Mouse (Mus musculus) midbrain, embryonic 11.5 days (tissue): ENCODE measurements around the gene Scyl2. TPM values are rescaled to one million over a fixed set of nuclear protein-coding genes. Genes with fewer than 3 reads are reported as not detected.

Source experiments
- ATAC-seq: fragments of 200-750 bp; cut with Nextera tagmentation; 2 replicates; pipeline ENCODE4 v1.8.0; 2017; ENCODE audit warnings: moderate TSS enrichment, moderate library complexity; ENCODE audit not compliant: low FRiP score
- DNase-seq: peaks from one replicate; pipeline ENCODE4 v3.0.0; 2015; ENCODE audit warnings: low spot score; ENCODE audit errors: missing footprints
- H3K27ac ChIP-seq: fragments of 300-500 bp; sonication (generic); 2 replicates; pipeline ENCODE4 v1.5.1; 2014; ENCODE audit warnings: low read depth, low read length
- H3K27me3 ChIP-seq: fragments of 300-500 bp; sonication (generic); 2 replicates; pipeline ENCODE4 v1.6.1; 2014; ENCODE audit warnings: mild to moderate bottlenecking, low read length, moderate library complexity, mixed read lengths; ENCODE audit not compliant: control insufficient read depth, insufficient read depth
- H3K36me3 ChIP-seq: fragments of 300-500 bp; sonication (generic); 2 replicates; pipeline ENCODE4 v1.6.1; 2014; ENCODE audit warnings: mild to moderate bottlenecking, low read length, moderate library complexity, mixed read lengths; ENCODE audit not compliant: control insufficient read depth, insufficient read depth
- H3K4me1 ChIP-seq: fragments of 300-500 bp; sonication (generic); 2 replicates; pipeline ENCODE4 v1.6.1; 2014; ENCODE audit warnings: low read length; ENCODE audit not compliant: control insufficient read depth, insufficient read depth
- H3K4me2 ChIP-seq: fragments of 300-500 bp; sonication (generic); 2 replicates; pipeline ENCODE4 v1.6.1; 2014; ENCODE audit warnings: mild to moderate bottlenecking, moderate library complexity
- H3K4me3 ChIP-seq: fragments of 300-500 bp; sonication (generic); 2 replicates; pipeline ENCODE4 v1.5.1; 2014; ENCODE audit warnings: low read depth, low read length
- H3K9ac ChIP-seq: fragments of 300-500 bp; sonication (generic); 2 replicates; pipeline ENCODE4 v1.6.1; 2014; ENCODE audit warnings: low read length
- H3K9me3 ChIP-seq: fragments of 300-500 bp; sonication (generic); 2 replicates; pipeline ENCODE4 v1.6.1; 2016; ENCODE audit warnings: low read length; ENCODE audit not compliant: control insufficient read depth
- WGBS: fragments of 180-500 bp; shearing (Covaris S2); extraction: QIAGEN DNeasy Blood & Tissue Kit; methylation state at CpG from one replicate; pipeline ENCODE4 v1.1.7; 2014; 5-methylcytosine and 5-hydroxymethylcytosine counted together
- polyA plus RNA-seq: library from polyadenylated mRNA; unstranded; fragments of >200 nt; fragmentation: Nextera tagmentation; extraction: Ambion mirVana; gene quantifications from 2 replicates; pipeline ENCODE4 v1.2.1, GENCODE M21; 2014

The Scyl2 gene
- polyA plus RNA-seq, 1 experiment from 2014 or later, result 26.2 TPM

- ATAC-seq (no peak), DNase-seq (no peak)
- Histone ChIP-seq H3K4me1 (no peaks in the 10 kb centered on the region), H3K9ac (no peak overlapping the region), H3K27ac (no peak overlapping the region), H3K27me3 (no peaks in the 10 kb centered on the region), H3K36me3 (no peaks in the 10 kb centered on the region), H3K4me3 (no peak overlapping the region), H3K9me3 (no peaks in the 10 kb centered on the region), H3K4me2 (no peak overlapping the region)
- whole genome bisulfite sequencing, result 78% methylated on average over 5 of the region's 5 CpGs
Measured at GRCm38 (mm10) chr10:89631831-89632230, 54.3 kb downstream of the Scyl2 start.

GRCm38 (mm10) chr10:89630564-89630963 is 55.5 kb downstream of the Scyl2 start:
- Histone ChIP-seq H3K36me3 (no peaks in the 10 kb centered on the region), H3K4me2 (no peak overlapping the region), H3K9ac (no peak overlapping the region), H3K27me3 (no peaks in the 10 kb centered on the region), H3K27ac (no peak overlapping the region), H3K4me3 (no peak overlapping the region), H3K4me1 (no peaks in the 10 kb centered on the region), H3K9me3 (no peaks in the 10 kb centered on the region)
- DNase-seq (no peak), ATAC-seq (0 out of 2 replicates have a peak, but pooled peaks have one; percentile 35)
- 95% methylated on average over 1 of the region's 1 CpGs for WGBS

- Histone ChIP-seq H3K9ac (no peak overlapping the region), H3K4me2 (no peak overlapping the region), H3K4me1 (no peaks in the 10 kb centered on the region), H3K27me3 (no peaks in the 10 kb centered on the region), H3K4me3 (no peak overlapping the region), H3K9me3 (no peaks in the 10 kb centered on the region), H3K27ac (no peak overlapping the region), H3K36me3 (no peaks in the 10 kb centered on the region)
- peak; percentile 96 for DNase-seq
- ATAC-seq, result peak; percentile 81
- 27% methylated on average over 3 of the region's 3 CpGs for WGBS
Measured at GRCm38 (mm10) chr10:89630052-89630451, 56.0 kb downstream of the Scyl2 start.

- WGBS, result 84% methylated on average over 2 of the region's 2 CpGs
- no peak overlapping the region for H3K4me3 ChIP-seq
- H3K9ac ChIP-seq, result no peak overlapping the region
- no peak overlapping the region for H3K4me2 ChIP-seq
- no peaks in the 10 kb centered on the region for H3K36me3 ChIP-seq
- H3K4me1 ChIP-seq, result no peaks in the 10 kb centered on the region
- H3K9me3 ChIP-seq, result no peaks in the 10 kb centered on the region
- no peak overlapping the region for H3K27ac ChIP-seq
- H3K27me3 ChIP-seq, result no peaks in the 10 kb centered on the region
- DNase-seq (peak; percentile 33), ATAC-seq (no peak)
Measured at GRCm38 (mm10) chr10:89626714-89627113, 59.4 kb downstream of the Scyl2 start.

GRCm38 (mm10) chr10:89624196-89624595 is 61.9 kb downstream of the Scyl2 start:
- 96% methylated on average over 2 of the region's 2 CpGs for WGBS
- no peak overlapping the region for H3K9ac ChIP-seq

GRCm38 (mm10) chr10:89621129-89621528 is 65.0 kb downstream of the Scyl2 start, which contains the start of gene Slc17a8:
TSS of gene Slc17a8 (minus strand) at chr10:89621253.
- Histone ChIP-seq H3K4me3 (no peak within 1 kb of the TSS), H3K4me1 (peaks cover 3% of the 10 kb centered on the region; the same call in 1 of the 2 replicates), H3K27me3 (no peaks in the 10 kb centered on the region), H3K4me2 (peak within 1 kb of the TSS; percentile 0; the same call in 1 of the 2 replicates), H3K9me3 (no peaks in the 10 kb centered on the region), H3K27ac (no peak within 1 kb of the TSS), H3K36me3 (no peaks in the 10 kb centered on the region), H3K9ac (no peak within 1 kb of the TSS; the same call in 1 of the 2 replicates)
- ATAC-seq, result no peak
- 21% methylated on average over 7 of the region's 7 CpGs for WGBS
- DNase-seq, result peak; percentile 86

More at GRCm38 (mm10) chr10:89624196-89624595, 61.9 kb downstream of the Scyl2 start:
- H3K4me2 ChIP-seq, result no peak overlapping the region
- no peaks in the 10 kb centered on the region for H3K27me3 ChIP-seq
- peaks cover 3% of the 10 kb centered on the region; the same call in 1 of the 2 replicates for H3K4me1 ChIP-seq
- DNase-seq (no peak), ATAC-seq (no peak)
- H3K27ac ChIP-seq, result no peak overlapping the region
- no peaks in the 10 kb centered on the region for H3K9me3 ChIP-seq
- H3K4me3 ChIP-seq, result no peak overlapping the region
- H3K36me3 ChIP-seq, result no peaks in the 10 kb centered on the region

- no peak for ATAC-seq
- Histone ChIP-seq H3K9me3 (no peaks in the 10 kb centered on the region), H3K9ac (no peak overlapping the region), H3K4me3 (no peak overlapping the region), H3K27me3 (no peaks in the 10 kb centered on the region), H3K4me1 (no peaks in the 10 kb centered on the region), H3K4me2 (no peak overlapping the region), H3K27ac (no peak overlapping the region), H3K36me3 (no peaks in the 10 kb centered on the region)
- 88% methylated on average over 5 of the region's 5 CpGs for WGBS
- DNase-seq, result no peak
Measured at GRCm38 (mm10) chr10:89599311-89599710, 86.8 kb downstream of the Scyl2 start.

GRCm38 (mm10) chr10:89597275-89597674 is 88.8 kb downstream of the Scyl2 start:
- Histone ChIP-seq H3K27me3 (no peaks in the 10 kb centered on the region), H3K4me1 (peaks cover 5% of the 10 kb centered on the region; the same call in 1 of the 2 replicates), H3K4me2 (no peak overlapping the region), H3K9ac (no peak overlapping the region), H3K4me3 (no peak overlapping the region), H3K27ac (no peak overlapping the region), H3K36me3 (no peaks in the 10 kb centered on the region), H3K9me3 (no peaks in the 10 kb centered on the region)
- no peak for DNase-seq
- ATAC-seq, result no peak
- 81% methylated on average over 4 of the region's 4 CpGs for WGBS

- Histone ChIP-seq H3K27me3 (no peaks in the 10 kb centered on the region), H3K9ac (no peak overlapping the region), H3K4me1 (peaks cover 5% of the 10 kb centered on the region; the same call in 1 of the 2 replicates), H3K27ac (no peak overlapping the region), H3K36me3 (no peaks in the 10 kb centered on the region), H3K4me3 (no peak overlapping the region), H3K4me2 (no peak overlapping the region), H3K9me3 (no peaks in the 10 kb centered on the region)
- DNase-seq (no peak), ATAC-seq (no peak)
- 89% methylated on average over 5 of the region's 5 CpGs for WGBS
Measured at GRCm38 (mm10) chr10:89595935-89596334, 90.2 kb downstream of the Scyl2 start.
